Mouse (Mus musculus) heart, postnatal 0 days (tissue): ENCODE results near the gene Sdk2. TPM values are rescaled to one million over a fixed set of nuclear protein-coding genes. Genes with fewer than 3 reads are reported as not detected.
A peak's percentile ranks its signal among the peaks of the same experiment; 100 is the strongest.

Experiments
- ATAC-seq: fragments of 200-750 bp; cut with Nextera tagmentation; 2 replicates; pipeline ENCODE4 v1.8.0; 2017; ENCODE audit warnings: low read depth, moderate number of reproducible peaks, moderate library complexity; ENCODE audit not compliant: insufficient read depth
- DNase-seq: peaks from one replicate; pipeline ENCODE4 v3.0.0-alpha.2; 2016; ENCODE audit warnings: low spot score
- H3K27ac ChIP-seq: fragments of 300-500 bp; sonication (generic); 2 replicates; pipeline ENCODE4 v1.5.1; 2014; ENCODE audit warnings: low read depth, mild to moderate bottlenecking
- H3K27me3 ChIP-seq: fragments of 300-500 bp; sonication (generic); 2 replicates; pipeline ENCODE4 v1.6.1; 2014; ENCODE audit warnings: low read length, mixed read lengths; ENCODE audit not compliant: control insufficient read depth, insufficient read depth
- H3K36me3 ChIP-seq: fragments of 300-500 bp; sonication (generic); replicated peaks from 2 replicates; pipeline ENCODE4 v1.6.1; 2014; ENCODE audit warnings: low read length, mixed read lengths; ENCODE audit not compliant: control insufficient read depth, insufficient read depth
- H3K4me1 ChIP-seq: fragments of 300-500 bp; sonication (generic); 2 replicates; pipeline ENCODE4 v1.6.1; 2014; ENCODE audit warnings: antibody characterized with exemption; ENCODE audit not compliant: control insufficient read depth, insufficient read depth
- H3K4me2 ChIP-seq: fragments of 300-500 bp; sonication (generic); 2 replicates; pipeline ENCODE4 v1.6.1; 2014; ENCODE audit warnings: low read depth, mild to moderate bottlenecking, low read length, moderate library complexity
- H3K4me3 ChIP-seq: fragments of 300-500 bp; sonication (generic); 2 replicates; pipeline ENCODE4 v1.5.1; 2014; ENCODE audit warnings: low read depth, low read length
- H3K9ac ChIP-seq: fragments of 300-500 bp; sonication (generic); replicated peaks from 2 replicates; pipeline ENCODE4 v1.6.1; 2014; ENCODE audit warnings: low read depth, low read length, mixed read lengths
- H3K9me3 ChIP-seq: fragments of 300-500 bp; sonication (generic); replicated peaks from 2 replicates; pipeline ENCODE4 v1.6.1; 2016; ENCODE audit warnings: low read length; ENCODE audit not compliant: control insufficient read depth
- CTCF ChIP-seq: IDR thresholded peaks from 2 replicates; pipeline ENCODE4 v1.5.1; 2016; ENCODE audit warnings: antibody characterized with exemption, control low read depth, low read depth
- EP300 ChIP-seq: IDR thresholded peaks from 2 replicates; pipeline ENCODE4 v1.6.1; 2016; ENCODE audit warnings: antibody characterized with exemption, low read depth
- WGBS: fragments of 180-500 bp; shearing (Covaris S2); extraction: QIAGEN DNeasy Blood & Tissue Kit; methylation state at CpG from one replicate; pipeline ENCODE4 v1.1.7; 2014; 5-methylcytosine and 5-hydroxymethylcytosine counted together
- polyA plus RNA-seq: library from polyadenylated mRNA; unstranded; fragments of >200 nt; fragmentation: Nextera tagmentation; extraction: Ambion mirVana; gene quantifications from 2 replicates; pipeline ENCODE4 v1.2.1, GENCODE M21; 2015
- total RNA-seq: library from RNA; depleted of rRNA; stranded (reverse); fragments of >200 nt; gene quantifications from 2 replicates; pipeline ENCODE4 v1.2.3, GENCODE M21; 2014; ENCODE audit warnings: low replicate concordance

Sdk2 gene
- total and polyA plus RNA-seq, 2 experiments from 2014 or later = 0.27 to 1.9 TPM

- Histone ChIP-seq H3K4me1 (peaks cover 21% of the 10 kb centered on the region), H3K9ac (no peak overlapping the region), H3K4me2 (no peak overlapping the region), H3K9me3 (no peaks in the 10 kb centered on the region), H3K4me3 (no peak overlapping the region), H3K36me3 (peaks cover 7% of the 10 kb centered on the region; the same call in 1 of the 2 replicates), H3K27ac (peak overlapping the region; percentile 47), H3K27me3 (no peaks in the 10 kb centered on the region)
- ATAC-seq (peak; percentile 57), DNase-seq (no peak)
- TF ChIP-seq EP300 (no peak), CTCF (no peak)
- 49% methylated on average over 6 of the region's 6 CpGs for WGBS
Measured at GRCm38 (mm10) chr11:113733631-113734364, 333.0 kb downstream of the Sdk2 start.

GRCm38 (mm10) chr11:113731945-113732612, 334.8 kb downstream of the Sdk2 start:
- no peak for DNase-seq
- WGBS = 89% methylated on average over 10 of the region's 10 CpGs

GRCm38 (mm10) chr11:113730879-113731278, 336.0 kb downstream of the Sdk2 start:
- Histone ChIP-seq H3K4me2 (no peak overlapping the region), H3K4me3 (no peak overlapping the region), H3K4me1 (peaks cover 19% of the 10 kb centered on the region), H3K27ac (no peak overlapping the region), H3K9me3 (no peaks in the 10 kb centered on the region), H3K9ac (no peak overlapping the region), H3K36me3 (peaks cover 30% of the 10 kb centered on the region), H3K27me3 (no peaks in the 10 kb centered on the region)
- DNase-seq (no peak), ATAC-seq (no peak)
- WGBS = 72% methylated on average over 3 of the region's 3 CpGs
- TF ChIP-seq CTCF = no peak
- no peak for TF ChIP-seq EP300

More at GRCm38 (mm10) chr11:113731945-113732612, 334.8 kb downstream of the Sdk2 start:
- no peak overlapping the region for H3K4me2 ChIP-seq
- H3K9me3 ChIP-seq = no peaks in the 10 kb centered on the region
- H3K4me3 ChIP-seq = no peak overlapping the region
- TF ChIP-seq CTCF = peak; percentile 2; the same call in 1 of the 2 replicates
- no peak for TF ChIP-seq EP300
- peaks cover 24% of the 10 kb centered on the region for H3K36me3 ChIP-seq
- H3K9ac ChIP-seq = no peak overlapping the region
- H3K27ac ChIP-seq = no peak overlapping the region
- no peaks in the 10 kb centered on the region for H3K27me3 ChIP-seq
- peaks cover 19% of the 10 kb centered on the region for H3K4me1 ChIP-seq
- ATAC-seq = no peak

GRCm38 (mm10) chr11:113729917-113730316, 336.9 kb downstream of the Sdk2 start:
- H3K4me1 ChIP-seq = peaks cover 14% of the 10 kb centered on the region
- DNase-seq = no peak
- no peak overlapping the region for H3K27ac ChIP-seq

GRCm38 (mm10) chr11:113729239-113729638, 337.6 kb downstream of the Sdk2 start:
- WGBS = 84% methylated on average over 21 of the region's 21 CpGs
- no peak for DNase-seq

More at GRCm38 (mm10) chr11:113729917-113730316, 336.9 kb downstream of the Sdk2 start:
- Histone ChIP-seq H3K4me2 (no peak overlapping the region), H3K27me3 (no peaks in the 10 kb centered on the region), H3K9me3 (no peaks in the 10 kb centered on the region), H3K36me3 (peaks cover 30% of the 10 kb centered on the region), H3K9ac (no peak overlapping the region), H3K4me3 (no peak overlapping the region)
- 52% methylated on average over 8 of the region's 8 CpGs for WGBS
- TF ChIP-seq CTCF = no peak
- TF ChIP-seq EP300 = no peak
- ATAC-seq = no peak

More at GRCm38 (mm10) chr11:113729239-113729638, 337.6 kb downstream of the Sdk2 start:
- no peak overlapping the region for H3K27ac ChIP-seq
- peaks cover 14% of the 10 kb centered on the region for H3K4me1 ChIP-seq
- no peaks in the 10 kb centered on the region for H3K9me3 ChIP-seq
- no peak overlapping the region for H3K4me3 ChIP-seq
- ATAC-seq = no peak
- no peak overlapping the region for H3K9ac ChIP-seq
- H3K36me3 ChIP-seq = peaks cover 30% of the 10 kb centered on the region
- TF ChIP-seq EP300 (no peak), CTCF (no peak)
- no peaks in the 10 kb centered on the region for H3K27me3 ChIP-seq
- no peak overlapping the region for H3K4me2 ChIP-seq
